Mouse (Mus musculus): ENCODE data around the gene Sf1. TPM values are rescaled to one million over a fixed set of nuclear protein-coding genes. Genes with fewer than 3 reads are reported as not detected.

Gene Sf1
- polyA plus RNA-seq, 1 experiment, result 140 TPM

DNA sequence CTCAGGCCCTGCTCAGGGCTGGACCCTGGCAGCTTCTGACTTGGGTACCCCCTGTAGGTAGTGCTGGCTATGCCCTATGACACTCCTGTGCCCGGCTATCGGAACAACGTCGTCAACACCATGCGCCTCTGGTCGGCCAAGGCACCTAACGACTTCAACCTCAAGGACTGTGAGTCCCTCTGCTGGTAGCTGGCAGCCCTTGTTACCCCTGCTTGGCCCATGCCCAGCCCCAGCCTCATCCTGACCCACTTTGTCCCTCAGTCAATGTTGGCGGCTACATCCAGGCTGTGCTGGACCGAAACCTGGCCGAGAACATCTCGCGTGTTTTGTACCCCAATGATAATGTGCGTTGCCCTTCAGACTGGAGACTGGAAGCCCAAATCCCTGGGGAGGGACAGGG, 24.5 kb downstream of the Sf1 start:
- no peaks in the 10 kb centered on the region for H3K36me3 ChIP-seq (ENCODE audit: control insufficient read depth)
- H3K4me1 ChIP-seq (ENCODE audit: control insufficient read depth), result peaks cover 6% of the 10 kb centered on the region
- TF ChIP-seq GATA1 (IDR thresholded peaks at IDR 0.05; ENCODE audit: low read length) (no peak), TAL1 (IDR thresholded peaks at IDR 0.05; ENCODE audit: low read length) (no peak)
- peaks cover 14% of the 10 kb centered on the region for H3K27me3 ChIP-seq (ENCODE audit: control insufficient read depth)
- H3K4me3 ChIP-seq (replicated peaks), result no peak overlapping the region
- no peaks in the 10 kb centered on the region for H3K9me3 ChIP-seq (ENCODE audit: control insufficient read depth, low read length)

DNA sequence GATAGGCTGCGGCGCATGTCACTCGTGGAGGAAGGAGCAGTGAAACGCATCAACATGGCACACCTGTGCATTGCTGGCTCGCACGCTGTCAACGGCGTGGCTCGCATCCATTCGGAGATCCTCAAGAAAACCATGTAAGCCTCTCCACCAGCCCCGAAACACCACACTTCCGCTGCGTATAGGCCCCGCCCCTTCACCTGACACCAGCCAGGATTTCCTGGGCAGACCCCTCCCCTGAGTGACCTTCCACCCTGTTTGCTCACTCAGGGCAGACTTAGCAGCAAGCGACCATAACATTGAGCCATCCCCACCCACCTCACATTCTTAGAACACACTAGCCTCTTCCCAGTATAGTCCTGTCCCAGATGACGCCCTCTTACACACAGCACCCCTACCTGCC, 26.3 kb downstream of the Sf1 start:
- Histone ChIP-seq H3K4me1 (ENCODE audit: control insufficient read depth) (peaks cover 6% of the 10 kb centered on the region), H3K4me3 (replicated peaks) (peak overlapping the region; percentile 43), H3K9me3 (ENCODE audit: control insufficient read depth, low read length) (no peaks in the 10 kb centered on the region), H3K27me3 (ENCODE audit: control insufficient read depth) (peaks cover 14% of the 10 kb centered on the region), H3K36me3 (ENCODE audit: control insufficient read depth) (no peaks in the 10 kb centered on the region)
- TF ChIP-seq GATA1 (IDR thresholded peaks at IDR 0.05; ENCODE audit: low read length) (no peak), TAL1 (IDR thresholded peaks at IDR 0.05; ENCODE audit: low read length) (no peak)

DNA sequence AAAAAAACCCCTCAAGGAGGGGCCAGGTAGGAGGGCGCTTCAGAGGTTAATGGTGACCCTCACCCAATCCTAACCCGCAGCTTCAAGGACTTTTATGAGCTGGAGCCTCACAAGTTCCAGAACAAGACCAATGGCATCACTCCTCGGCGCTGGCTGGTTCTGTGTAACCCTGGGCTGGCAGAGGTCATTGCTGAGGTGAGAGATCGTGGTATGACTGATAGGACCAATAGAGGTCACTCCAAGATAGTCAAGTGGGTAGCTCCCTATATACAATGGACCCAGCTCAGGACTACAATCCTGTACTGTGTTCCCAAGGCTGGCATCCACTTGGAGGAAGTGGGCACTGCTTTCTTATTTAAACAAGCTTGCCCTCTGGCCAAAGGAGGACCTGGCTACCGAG, 26.8 kb downstream of the Sf1 start:
- Histone ChIP-seq H3K4me1 (ENCODE audit: control insufficient read depth) (peaks cover 6% of the 10 kb centered on the region), H3K36me3 (ENCODE audit: control insufficient read depth) (no peaks in the 10 kb centered on the region), H3K9me3 (ENCODE audit: control insufficient read depth, low read length) (no peaks in the 10 kb centered on the region), H3K27me3 (ENCODE audit: control insufficient read depth) (peaks cover 14% of the 10 kb centered on the region), H3K4me3 (replicated peaks) (no peak overlapping the region)
- TF ChIP-seq TAL1 (IDR thresholded peaks at IDR 0.05; ENCODE audit: low read length) (no peak), GATA1 (IDR thresholded peaks at IDR 0.05; ENCODE audit: low read length) (no peak)

DNA sequence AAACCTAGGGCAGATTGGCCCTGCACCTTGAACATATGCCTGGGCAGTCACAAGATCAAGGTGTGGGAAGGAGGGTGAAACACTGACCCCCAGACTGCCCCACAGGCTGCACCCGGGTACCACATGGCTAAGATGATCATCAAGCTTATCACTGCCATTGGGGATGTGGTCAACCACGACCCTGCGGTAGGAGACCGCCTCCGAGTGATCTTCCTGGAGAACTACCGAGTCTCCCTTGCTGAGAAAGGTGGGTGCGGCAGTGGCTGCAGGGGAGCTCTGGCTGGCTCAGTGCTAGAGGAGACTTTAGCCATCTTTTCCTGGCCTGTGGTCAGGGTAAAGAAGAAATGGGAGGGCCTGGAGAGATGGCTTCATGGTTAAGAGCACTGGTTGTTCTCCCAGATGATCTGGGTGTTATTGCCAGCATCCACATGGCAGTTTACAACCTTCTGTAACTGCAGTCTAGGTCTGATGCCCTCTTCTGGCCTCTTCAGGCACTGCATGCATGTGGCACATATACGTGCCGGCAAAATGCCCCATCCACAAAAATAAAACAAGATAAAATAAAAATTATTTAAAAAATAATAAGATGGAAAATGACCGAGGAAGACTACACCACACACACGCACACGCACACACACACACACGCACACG, 29.4 kb downstream of the Sf1 start:
- Histone ChIP-seq H3K4me1 (ENCODE audit: control insufficient read depth) (peaks cover 6% of the 10 kb centered on the region), H3K9me3 (ENCODE audit: control insufficient read depth, low read length) (no peaks in the 10 kb centered on the region), H3K36me3 (ENCODE audit: control insufficient read depth) (no peaks in the 10 kb centered on the region), H3K27me3 (ENCODE audit: control insufficient read depth) (peaks cover 21% of the 10 kb centered on the region), H3K4me3 (replicated peaks) (no peak overlapping the region)
- TF ChIP-seq TAL1 (IDR thresholded peaks at IDR 0.05; ENCODE audit: low read length) (no peak), GATA1 (IDR thresholded peaks at IDR 0.05; ENCODE audit: low read length) (no peak)

DNA sequence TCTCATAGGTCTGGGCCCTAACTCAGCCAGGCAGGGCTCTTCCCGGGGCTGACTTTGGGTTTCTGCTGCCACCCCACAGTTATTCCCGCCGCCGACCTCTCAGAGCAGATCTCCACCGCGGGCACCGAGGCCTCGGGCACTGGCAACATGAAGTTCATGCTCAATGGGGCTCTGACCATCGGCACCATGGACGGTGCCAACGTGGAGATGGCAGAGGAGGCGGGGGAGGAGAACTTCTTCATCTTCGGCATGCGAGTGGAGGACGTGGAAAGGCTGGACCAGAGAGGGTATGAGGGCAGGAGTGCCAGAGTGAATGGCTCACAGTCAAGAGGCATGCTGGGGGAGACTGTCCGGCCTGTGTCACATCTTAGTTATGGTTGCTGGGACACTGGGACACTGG, 30.1 kb downstream of the Sf1 start:
- Histone ChIP-seq H3K4me3 (replicated peaks) (no peak overlapping the region), H3K36me3 (ENCODE audit: control insufficient read depth) (no peaks in the 10 kb centered on the region), H3K9me3 (ENCODE audit: control insufficient read depth, low read length) (no peaks in the 10 kb centered on the region), H3K27me3 (ENCODE audit: control insufficient read depth) (peaks cover 28% of the 10 kb centered on the region), H3K4me1 (ENCODE audit: control insufficient read depth) (peaks cover 9% of the 10 kb centered on the region)
- TF ChIP-seq GATA1 (IDR thresholded peaks at IDR 0.05; ENCODE audit: low read length) (no peak), TAL1 (IDR thresholded peaks at IDR 0.05; ENCODE audit: low read length) (no peak)

DNA sequence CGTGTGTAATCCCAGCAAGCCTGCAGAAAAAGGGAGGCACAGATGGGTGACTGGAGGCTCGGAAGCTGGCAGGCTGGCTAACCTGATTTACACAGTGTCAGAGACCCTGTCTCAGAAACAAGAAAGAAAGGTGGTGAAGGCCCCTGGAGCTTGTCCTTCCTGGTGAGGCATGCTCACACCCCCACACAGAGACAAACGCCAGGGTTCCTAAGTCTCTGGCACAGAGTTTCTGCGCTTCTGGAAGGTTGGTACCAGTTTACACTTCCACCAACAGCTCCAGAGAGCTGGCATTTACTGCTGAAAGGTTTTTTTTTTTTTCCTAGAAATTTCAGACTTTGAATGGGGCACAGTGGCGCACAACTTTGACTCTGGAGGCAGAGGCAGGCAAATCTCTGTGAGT, 32.7 kb downstream of the Sf1 start:
- H3K9me3 ChIP-seq (ENCODE audit: control insufficient read depth, low read length), result peaks cover 3% of the 10 kb centered on the region; the same call in 1 of the 2 replicates
- peaks cover 21% of the 10 kb centered on the region for H3K4me1 ChIP-seq (ENCODE audit: control insufficient read depth)
- H3K4me3 ChIP-seq (replicated peaks), result no peak overlapping the region
- peaks cover 41% of the 10 kb centered on the region for H3K27me3 ChIP-seq (ENCODE audit: control insufficient read depth)
- H3K36me3 ChIP-seq (ENCODE audit: control insufficient read depth), result no peaks in the 10 kb centered on the region
- TF ChIP-seq TAL1 (IDR thresholded peaks at IDR 0.05; ENCODE audit: low read length), result no peak
- TF ChIP-seq GATA1 (IDR thresholded peaks at IDR 0.05; ENCODE audit: low read length), result no peak

DNA sequence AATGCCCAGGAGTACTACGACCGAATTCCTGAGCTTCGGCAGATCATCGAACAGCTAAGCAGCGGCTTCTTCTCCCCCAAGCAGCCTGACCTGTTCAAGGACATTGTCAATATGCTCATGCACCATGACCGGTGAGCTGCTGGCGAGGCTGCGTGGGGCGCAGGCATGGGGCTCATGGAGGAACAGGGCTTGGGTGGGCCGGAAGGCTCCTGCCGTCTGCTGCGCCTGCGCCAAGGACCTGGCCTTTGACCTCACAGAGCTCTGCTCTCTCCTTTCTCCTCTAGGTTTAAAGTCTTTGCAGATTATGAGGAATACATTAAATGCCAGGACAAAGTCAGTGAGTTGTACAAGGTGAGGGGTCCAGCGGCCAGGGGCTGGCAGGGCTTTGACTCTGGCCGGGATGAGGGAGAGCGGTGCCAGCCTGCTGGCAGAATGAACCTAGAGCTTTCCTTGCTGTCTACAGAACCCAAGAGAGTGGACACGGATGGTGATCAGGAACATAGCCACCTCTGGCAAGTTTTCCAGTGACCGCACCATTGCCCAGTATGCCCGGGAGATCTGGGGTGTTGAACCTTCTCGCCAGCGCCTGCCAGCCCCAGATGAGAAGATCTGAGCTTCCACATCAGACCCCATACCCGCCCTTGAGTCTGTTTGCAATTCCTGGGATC, 34.2 kb downstream of the Sf1 start:
- Histone ChIP-seq H3K4me1 (ENCODE audit: control insufficient read depth) (peaks cover 26% of the 10 kb centered on the region), H3K27me3 (ENCODE audit: control insufficient read depth) (peaks cover 56% of the 10 kb centered on the region), H3K4me3 (replicated peaks) (no peak overlapping the region), H3K9me3 (ENCODE audit: control insufficient read depth, low read length) (peaks cover 3% of the 10 kb centered on the region; the same call in 1 of the 2 replicates), H3K36me3 (ENCODE audit: control insufficient read depth) (no peaks in the 10 kb centered on the region)
- TF ChIP-seq GATA1 (IDR thresholded peaks at IDR 0.05; ENCODE audit: low read length) (no peak), TAL1 (IDR thresholded peaks at IDR 0.05; ENCODE audit: low read length) (no peak)

DNA sequence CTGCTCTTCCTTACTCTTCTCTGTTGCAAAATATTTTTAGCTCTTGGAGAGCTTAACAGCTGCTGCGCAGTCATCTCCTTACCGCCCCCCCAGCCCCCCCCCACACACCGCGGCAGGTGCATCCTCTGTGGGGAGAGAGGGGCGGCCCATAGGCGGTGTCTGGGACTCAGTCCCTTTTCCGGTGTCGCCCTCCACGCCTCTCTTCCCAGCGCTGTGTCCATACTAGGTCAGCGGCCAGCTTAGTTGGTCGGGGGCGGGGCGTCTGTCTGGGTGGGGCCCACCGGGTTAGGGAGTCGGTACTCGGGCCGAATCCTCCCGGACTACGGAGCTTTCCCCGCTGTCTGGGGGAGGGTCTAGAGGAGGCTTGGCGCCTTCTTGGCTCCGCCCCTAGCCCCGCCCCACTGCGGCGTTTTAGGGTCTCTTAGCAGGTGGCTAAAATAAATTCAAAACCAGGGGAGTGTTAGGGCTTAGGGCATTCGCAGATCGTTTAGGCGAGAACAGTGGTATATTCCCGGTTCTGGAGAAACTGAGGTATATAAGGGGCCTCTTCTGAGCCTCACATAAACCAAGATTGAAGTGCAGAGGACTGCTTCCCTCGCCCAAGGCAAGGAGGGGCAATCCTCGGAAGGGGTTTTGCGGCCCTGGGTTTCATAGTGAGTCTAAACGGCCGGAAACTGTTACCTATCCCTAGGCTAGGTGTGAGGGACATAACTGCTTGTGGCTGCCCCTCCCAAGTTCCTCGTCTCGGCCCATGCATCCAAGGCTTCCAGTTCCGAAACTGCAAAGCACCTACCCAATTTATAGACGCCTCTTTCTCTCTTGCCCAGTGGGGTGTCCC, 35.2 kb downstream of the Sf1 start:
- peaks cover 26% of the 10 kb centered on the region for H3K4me1 ChIP-seq (ENCODE audit: control insufficient read depth)
- H3K36me3 ChIP-seq (ENCODE audit: control insufficient read depth), result no peaks in the 10 kb centered on the region; the same call in 1 of the 2 replicates

More for the DNA sequence above, 35.2 kb downstream of the Sf1 start:
- H3K27me3 ChIP-seq (ENCODE audit: control insufficient read depth), result peaks cover 59% of the 10 kb centered on the region
- peaks cover 3% of the 10 kb centered on the region; the same call in 1 of the 2 replicates for H3K9me3 ChIP-seq (ENCODE audit: control insufficient read depth, low read length)
- H3K4me3 ChIP-seq (replicated peaks), result peak overlapping the region; percentile 55
- TF ChIP-seq GATA1 (IDR thresholded peaks at IDR 0.05; ENCODE audit: low read length) (no peak), TAL1 (IDR thresholded peaks at IDR 0.05; ENCODE audit: low read length) (no peak)
